Mouse (Mus musculus) limb, embryonic 14.5 days (tissue): ENCODE results near the gene Rap1b. TPM values are rescaled to one million over a fixed set of nuclear protein-coding genes. Genes with fewer than 3 reads are reported as not detected.

Source experiments
- ATAC-seq: fragments of 200-750 bp; cut with Nextera tagmentation; 2 replicates; pipeline ENCODE4 v1.8.0; 2017; ENCODE audit warnings: low read depth, moderate number of reproducible peaks, moderate TSS enrichment; ENCODE audit not compliant: low FRiP score
- DNase-seq: peaks from one replicate; pipeline ENCODE4 v3.0.0-alpha.2; 2015; ENCODE audit warnings: low spot score
- H3K27ac ChIP-seq: fragments of 300-500 bp; sonication (generic); replicated peaks from 2 replicates; pipeline ENCODE4 v1.5.1; 2014; ENCODE audit warnings: low read depth, mild to moderate bottlenecking, low read length, moderate library complexity, mixed read lengths
- H3K27me3 ChIP-seq: fragments of 300-500 bp; sonication (generic); 2 replicates; pipeline ENCODE4 v1.6.1; 2014; ENCODE audit warnings: low read length, mixed read lengths; ENCODE audit not compliant: control insufficient read depth, insufficient read depth
- H3K36me3 ChIP-seq: fragments of 300-500 bp; sonication (generic); 2 replicates; pipeline ENCODE4 v1.6.1; 2014; ENCODE audit warnings: mild to moderate bottlenecking, low read length, moderate library complexity, mixed read lengths; ENCODE audit not compliant: control insufficient read depth, insufficient read depth
- H3K4me1 ChIP-seq: fragments of 300-500 bp; sonication (generic); 2 replicates; pipeline ENCODE4 v1.6.1; 2014; ENCODE audit warnings: antibody characterized with exemption, low read length, mixed read lengths; ENCODE audit not compliant: control insufficient read depth, insufficient read depth
- H3K4me2 ChIP-seq: fragments of 300-500 bp; sonication (generic); replicated peaks from 2 replicates; pipeline ENCODE4 v1.6.1; 2014; ENCODE audit warnings: low read depth, mild to moderate bottlenecking, low read length, moderate library complexity; ENCODE audit not compliant: severe bottlenecking
- H3K4me3 ChIP-seq: fragments of 300-500 bp; sonication (generic); replicated peaks from 2 replicates; pipeline ENCODE4 v1.5.1; 2014; ENCODE audit warnings: low read length
- H3K9ac ChIP-seq: fragments of 300-500 bp; sonication (generic); 2 replicates; pipeline ENCODE4 v1.6.1; 2014; ENCODE audit warnings: mild to moderate bottlenecking, low read depth, low read length, moderate library complexity; ENCODE audit not compliant: severe bottlenecking
- H3K9me3 ChIP-seq: fragments of 300-500 bp; sonication (generic); 2 replicates; pipeline ENCODE4 v1.6.1; 2016; ENCODE audit warnings: low read length; ENCODE audit not compliant: control insufficient read depth
- POLR2A ChIP-seq: fragments of 200-500 bp; IDR thresholded peaks from 2 replicates; pipeline ENCODE4 v1.8.0; 2012; ENCODE audit warnings: inconsistent platforms, mild to moderate bottlenecking, moderate library complexity, borderline replicate concordance; ENCODE audit not compliant: insufficient read depth, insufficient read length; ENCODE audit errors: extremely low read depth
- WGBS: fragments of 180-500 bp; shearing (Covaris S2); extraction: QIAGEN DNeasy Blood & Tissue Kit; methylation state at CpG from one replicate; pipeline ENCODE4 v1.1.7; 2014; 5-methylcytosine and 5-hydroxymethylcytosine counted together
- polyA plus RNA-seq, 2 experiments: library from polyadenylated mRNA; depleted of rRNA in 1 of 2; stranded (reverse) in 1 of 2; unstranded in 1 of 2; fragments of >200 nt; fragmentation: Nextera tagmentation in 1 of 2; extraction: Ambion mirVana in 1 of 2; gene quantifications; 2 replicates each; pipeline versions ENCODE4 v1.2.1 to v1.2.3; 2012 to 2014

The Rap1b gene
- polyA plus RNA-seq, 2 experiments: 94.9 to 190 TPM

DNA sequence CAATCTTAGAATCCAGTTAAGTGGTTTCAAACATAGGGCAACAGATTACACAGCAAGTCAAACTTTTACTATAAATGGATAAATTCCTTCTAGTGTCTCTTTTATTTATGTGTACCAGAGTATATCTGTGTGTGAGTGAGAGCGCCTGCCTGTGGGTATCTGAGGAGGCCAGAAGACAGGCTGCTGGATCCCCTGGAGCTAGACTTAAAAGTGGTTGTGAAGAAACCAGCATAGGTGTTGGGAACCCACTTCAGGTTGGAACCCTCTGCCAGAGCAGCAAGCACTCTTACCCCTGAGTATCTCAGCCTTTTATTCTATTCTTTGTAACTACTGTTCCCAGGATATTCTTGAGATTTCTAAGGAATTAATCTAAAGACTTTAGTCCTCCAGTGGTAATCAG is 4.1 kb downstream of the Rap1b start:
- Histone ChIP-seq H3K27ac (no peak overlapping the region), H3K9ac (no peak overlapping the region), H3K36me3 (no peaks in the 10 kb centered on the region), H3K27me3 (no peaks in the 10 kb centered on the region), H3K4me3 (no peak overlapping the region), H3K4me1 (peaks cover 14% of the 10 kb centered on the region), H3K9me3 (no peaks in the 10 kb centered on the region), H3K4me2 (no peak overlapping the region)
- no peak for TF ChIP-seq POLR2A
- ATAC-seq (no peak), DNase-seq (no peak)
- 83% methylated on average over 1 of the region's 1 CpGs for WGBS

GRCm38 (mm10) chr10:117840431-117840995 is 5.3 kb downstream of the Rap1b start:
- no peaks in the 10 kb centered on the region for H3K9me3 ChIP-seq
- WGBS: 87% methylated on average over 5 of the region's 5 CpGs
- TF ChIP-seq POLR2A: no peak
- H3K9ac ChIP-seq: no peak overlapping the region
- H3K4me1 ChIP-seq: peaks cover 16% of the 10 kb centered on the region
- DNase-seq (no peak), ATAC-seq (no peak)
- no peak overlapping the region for H3K4me2 ChIP-seq
- no peaks in the 10 kb centered on the region for H3K36me3 ChIP-seq
- no peak overlapping the region for H3K4me3 ChIP-seq
- H3K27me3 ChIP-seq: no peaks in the 10 kb centered on the region
- no peak overlapping the region for H3K27ac ChIP-seq

DNA sequence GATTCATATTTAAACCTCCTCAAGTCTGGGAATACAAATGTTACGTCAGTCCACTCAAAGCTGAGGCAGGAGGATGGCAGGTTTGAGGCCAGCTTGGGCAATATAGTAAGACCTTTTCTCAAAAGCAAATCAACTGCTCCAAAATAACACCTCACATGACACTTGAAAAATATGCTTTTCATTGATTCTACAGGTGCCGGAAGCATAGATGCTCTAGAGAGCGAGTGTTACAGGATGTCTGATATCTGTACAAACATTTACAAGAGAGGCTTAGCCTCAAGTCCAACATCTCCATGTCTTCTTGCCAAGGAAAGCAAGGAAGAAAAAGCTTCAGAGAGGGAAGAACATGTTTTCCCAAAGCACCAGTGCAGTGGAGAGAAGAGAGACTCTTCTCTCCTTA is 6.1 kb downstream of the Rap1b start:
- no peak for TF ChIP-seq POLR2A

DNA sequence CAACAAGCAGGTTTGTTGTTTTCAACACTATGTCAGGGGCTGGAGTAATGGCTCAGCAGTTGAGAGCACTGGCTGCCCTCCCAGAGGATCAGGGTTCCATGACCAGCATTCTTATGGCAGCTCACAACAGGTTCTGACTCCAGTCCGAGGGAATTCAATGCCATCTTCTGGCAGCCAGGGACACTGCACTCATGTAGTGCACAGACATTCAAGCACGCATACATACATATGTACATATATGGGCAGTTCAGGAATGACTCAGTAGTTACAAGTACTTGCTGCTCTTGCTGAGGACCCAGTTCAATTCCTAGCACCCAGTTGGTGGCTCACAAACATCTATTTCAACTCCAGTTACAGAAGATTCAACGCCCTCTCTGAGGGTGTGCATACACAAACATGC is 6.9 kb downstream of the Rap1b start:
- no peaks in the 10 kb centered on the region for H3K9me3 ChIP-seq
- no peak overlapping the region for H3K27ac ChIP-seq
- H3K9ac ChIP-seq: no peak overlapping the region
- peaks cover 11% of the 10 kb centered on the region for H3K4me1 ChIP-seq
- DNase-seq (no peak), ATAC-seq (no peak)
- no peak for TF ChIP-seq POLR2A
- 90% methylated on average over 3 of the region's 3 CpGs for WGBS
- H3K4me2 ChIP-seq: no peak overlapping the region
- H3K36me3 ChIP-seq: no peaks in the 10 kb centered on the region
- H3K4me3 ChIP-seq: no peak overlapping the region
- H3K27me3 ChIP-seq: no peaks in the 10 kb centered on the region

More for the DNA sequence above, 6.1 kb downstream of the Rap1b start:
- Histone ChIP-seq H3K9me3 (no peaks in the 10 kb centered on the region), H3K4me3 (no peak overlapping the region), H3K4me2 (no peak overlapping the region), H3K4me1 (peaks cover 16% of the 10 kb centered on the region), H3K36me3 (no peaks in the 10 kb centered on the region), H3K27ac (no peak overlapping the region), H3K9ac (no peak overlapping the region), H3K27me3 (no peaks in the 10 kb centered on the region)
- DNase-seq (no peak), ATAC-seq (no peak)
- 91% methylated on average over 3 of the region's 3 CpGs for WGBS

DNA sequence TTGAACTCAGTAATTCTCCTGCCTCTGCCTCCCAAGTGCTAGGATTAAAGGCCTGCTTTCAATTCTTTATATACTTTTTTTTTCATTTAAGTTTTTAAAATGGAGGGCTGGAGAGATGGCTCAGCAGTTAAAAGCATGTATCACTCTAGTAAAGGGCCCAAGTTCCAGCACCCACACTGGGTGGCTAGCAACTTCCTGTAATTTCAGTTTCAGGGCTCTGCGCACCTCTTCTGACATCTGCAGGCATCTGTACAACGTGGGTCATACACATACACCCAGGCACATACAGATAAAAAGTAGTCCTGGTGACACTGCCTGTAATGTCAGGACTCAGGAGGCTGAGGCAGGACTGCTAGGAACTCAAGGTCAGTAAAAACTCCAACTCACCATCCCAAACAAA is 9.5 kb downstream of the Rap1b start:
- Histone ChIP-seq H3K27me3 (no peaks in the 10 kb centered on the region), H3K4me3 (no peak overlapping the region), H3K9me3 (no peaks in the 10 kb centered on the region), H3K27ac (no peak overlapping the region), H3K4me2 (no peak overlapping the region), H3K36me3 (no peaks in the 10 kb centered on the region), H3K9ac (no peak overlapping the region), H3K4me1 (peaks cover 3% of the 10 kb centered on the region)
- TF ChIP-seq POLR2A: no peak
- 83% methylated on average over 2 of the region's 2 CpGs for WGBS
- DNase-seq (no peak), ATAC-seq (no peak)

DNA sequence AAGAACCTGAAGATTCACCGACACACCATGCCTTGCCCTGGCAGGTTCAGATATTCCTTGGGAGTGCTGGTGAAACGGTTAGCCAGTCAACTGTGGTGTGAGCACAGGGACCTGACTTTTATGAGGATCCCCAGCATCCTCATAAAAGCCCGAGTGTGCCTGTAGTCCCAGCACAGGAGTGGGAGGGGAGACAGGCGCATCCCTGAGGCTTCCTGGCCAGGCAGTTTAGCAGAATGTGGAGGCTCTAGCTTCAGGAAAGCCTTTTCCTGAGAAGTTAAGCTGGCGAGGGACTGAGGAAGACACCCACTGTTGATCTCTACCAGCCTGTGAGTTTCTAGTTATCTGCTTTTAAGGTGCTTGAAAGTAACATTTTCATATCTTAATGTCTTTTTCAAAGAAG is 10.4 kb downstream of the Rap1b start:
- Histone ChIP-seq H3K4me2 (no peak overlapping the region), H3K36me3 (no peaks in the 10 kb centered on the region), H3K27me3 (no peaks in the 10 kb centered on the region), H3K4me3 (no peak overlapping the region), H3K9me3 (no peaks in the 10 kb centered on the region), H3K4me1 (peaks cover 3% of the 10 kb centered on the region), H3K27ac (no peak overlapping the region), H3K9ac (no peak overlapping the region)
- no peak for ATAC-seq
- no peak for TF ChIP-seq POLR2A
- DNase-seq: no peak
- 43% methylated on average over 5 of the region's 5 CpGs for WGBS
